Mouse (Mus musculus): ENCODE measurements around the gene Cd93. TPM values are rescaled to one million over a fixed set of nuclear protein-coding genes. Genes with fewer than 3 reads are reported as not detected.

Gene Cd93
- total RNA-seq (2021) = 1 to 10 TPM; 4.6 to 5.3 TPM
- long read RNA-seq, experiment 1 = 0 reads
- long read RNA-seq, experiment 2, partial matches to known transcripts = 0 of 2 reads
- long read RNA-seq, experiment 2, other reads (novel, unspliced or antisense) = 2 of 2 reads

DNA sequence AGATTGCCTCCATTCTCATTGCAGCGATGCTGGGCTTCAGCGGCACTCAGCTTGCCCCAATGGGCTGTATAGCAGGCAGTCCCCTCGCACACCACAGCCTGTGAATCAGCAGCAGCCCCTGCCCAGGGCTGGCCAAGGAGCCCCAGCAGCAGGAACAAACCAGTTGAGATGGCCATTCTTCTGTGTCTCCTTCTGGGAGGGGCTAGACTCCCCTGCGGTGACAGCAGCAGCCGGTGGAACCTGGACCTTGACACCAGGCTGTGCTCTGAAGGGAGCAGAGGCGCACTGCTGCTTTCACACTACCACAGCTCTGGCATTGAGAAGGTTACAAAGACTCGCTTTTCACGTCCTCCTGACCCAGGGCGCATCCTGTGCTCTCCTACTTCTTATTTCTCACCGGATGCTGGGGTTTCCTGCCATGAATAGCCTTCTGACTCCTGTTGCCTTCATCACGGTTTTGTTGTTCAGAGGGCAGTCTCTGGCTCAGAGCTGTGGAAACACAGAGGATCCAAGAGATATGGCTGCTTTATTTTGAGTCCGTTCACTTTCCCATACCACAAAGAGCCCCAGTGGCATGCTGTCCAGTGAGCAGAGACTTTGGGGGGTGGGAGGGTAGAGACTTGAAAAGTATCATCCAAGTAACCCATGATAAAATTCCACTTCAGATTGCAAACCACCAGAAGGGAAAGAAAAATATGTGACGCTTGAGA lies at the start of gene Cd93:
Cd93 (minus strand) TSS at position 315 of the 710 bp plus-strand sequence.
- no peak for DNase-seq (ENCODE audit: low spot score in 2 of 2)

DNA sequence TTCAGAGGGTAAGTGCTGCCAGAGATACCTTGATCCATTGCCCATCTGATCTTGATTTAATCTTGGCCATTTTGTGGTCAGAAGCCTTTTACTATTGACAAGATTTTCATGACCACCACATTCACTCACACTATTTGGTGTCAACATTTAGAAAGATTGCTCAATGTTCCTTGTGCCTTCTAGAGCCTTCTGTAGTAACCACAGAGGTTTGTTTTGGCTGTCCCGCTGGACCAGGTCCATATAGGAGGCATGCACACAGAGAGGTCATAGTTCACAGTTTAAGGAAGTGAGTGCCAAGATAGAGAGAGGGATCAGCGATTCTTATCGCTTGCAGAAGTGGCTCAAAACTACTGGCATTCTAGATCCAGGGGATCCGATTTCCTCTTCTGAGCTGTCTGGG lies 48.7 kb upstream of the Cd93 start:
- no peak for DNase-seq (ENCODE audit: low spot score in 2 of 2)

DNA sequence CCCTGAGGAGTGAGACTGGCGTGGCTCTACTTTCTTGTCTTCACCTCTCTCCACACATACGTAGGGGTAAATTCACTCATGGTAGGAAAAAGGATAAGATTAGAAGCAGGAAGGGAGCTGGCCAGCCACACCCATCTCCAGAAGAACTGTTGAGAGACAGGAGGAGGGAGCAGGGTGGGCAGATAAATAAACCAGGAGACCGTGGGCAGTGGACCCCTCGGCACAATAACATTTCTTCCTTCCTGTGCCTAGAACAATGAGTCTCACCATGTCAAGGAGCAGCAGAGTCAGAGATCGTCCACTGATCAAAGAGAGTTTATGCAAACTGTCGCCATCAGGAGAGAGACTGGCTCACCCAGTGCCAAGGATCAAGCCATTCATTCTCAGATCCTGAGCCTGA lies 46.8 kb upstream of the Cd93 start:
- no peak for DNase-seq (ENCODE audit: low spot score in 2 of 2)

DNA sequence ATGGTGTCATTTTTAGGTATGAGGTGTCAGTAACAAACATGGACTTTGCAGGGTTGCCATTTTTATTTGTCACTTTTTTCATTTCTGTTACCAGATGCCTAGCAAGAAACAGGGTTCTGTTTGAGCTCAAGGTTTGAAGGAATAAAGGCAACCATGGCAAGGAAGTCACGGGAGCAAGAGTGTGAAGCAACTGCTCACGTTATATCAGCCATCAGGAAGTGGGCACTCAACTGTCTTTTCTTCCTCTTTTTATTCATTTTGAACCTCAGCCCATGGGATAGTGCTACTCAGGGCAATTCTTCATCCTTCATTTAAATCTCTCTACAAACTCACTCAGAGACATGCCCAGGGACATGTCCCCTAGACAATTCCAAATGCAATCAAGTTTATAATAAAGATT lies 45.5 kb upstream of the Cd93 start:
- DNase-seq (ENCODE audit: low spot score in 2 of 2) = no peak

DNA sequence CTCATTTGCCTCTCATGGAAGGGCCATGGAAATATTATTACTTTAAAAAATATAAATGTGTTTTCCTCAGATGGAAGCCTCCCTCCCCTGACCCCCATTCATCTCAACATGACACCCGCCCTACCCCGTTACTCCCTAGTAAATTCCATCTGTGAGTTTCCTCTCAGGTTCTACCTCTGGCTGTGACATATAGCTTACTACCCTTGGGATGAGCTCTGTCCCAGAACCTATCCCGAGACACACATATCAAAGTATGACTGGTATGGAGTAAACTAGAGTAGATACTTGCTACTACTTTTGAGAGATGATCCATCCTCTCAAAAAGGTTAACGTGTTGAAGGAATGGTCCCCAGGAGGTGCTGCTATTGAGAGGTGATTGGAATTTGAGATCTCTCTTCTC lies 42.2 kb upstream of the Cd93 start:
- DNase-seq (ENCODE audit: low spot score in 2 of 2) = no peak

DNA sequence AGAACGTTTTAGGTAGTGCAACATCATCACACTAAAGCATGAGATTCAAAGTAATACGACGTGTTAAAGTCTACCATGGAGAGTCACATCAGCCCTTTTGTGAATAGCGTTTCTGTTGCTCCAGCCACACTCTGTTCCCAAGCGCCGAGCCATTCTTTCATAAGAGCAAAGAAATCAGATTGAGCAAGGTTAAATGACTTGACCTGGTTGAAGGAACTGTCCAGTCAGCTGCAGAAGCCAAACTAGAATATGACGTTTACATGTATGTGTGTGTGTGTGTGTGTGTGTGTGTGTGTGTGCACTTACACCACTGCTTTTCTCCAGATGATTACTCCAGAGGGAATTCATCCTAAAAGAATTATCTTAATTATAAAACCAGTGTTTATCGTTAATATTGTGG lies 37.0 kb upstream of the Cd93 start:
- no peak for DNase-seq (ENCODE audit: low spot score in 2 of 2)

DNA sequence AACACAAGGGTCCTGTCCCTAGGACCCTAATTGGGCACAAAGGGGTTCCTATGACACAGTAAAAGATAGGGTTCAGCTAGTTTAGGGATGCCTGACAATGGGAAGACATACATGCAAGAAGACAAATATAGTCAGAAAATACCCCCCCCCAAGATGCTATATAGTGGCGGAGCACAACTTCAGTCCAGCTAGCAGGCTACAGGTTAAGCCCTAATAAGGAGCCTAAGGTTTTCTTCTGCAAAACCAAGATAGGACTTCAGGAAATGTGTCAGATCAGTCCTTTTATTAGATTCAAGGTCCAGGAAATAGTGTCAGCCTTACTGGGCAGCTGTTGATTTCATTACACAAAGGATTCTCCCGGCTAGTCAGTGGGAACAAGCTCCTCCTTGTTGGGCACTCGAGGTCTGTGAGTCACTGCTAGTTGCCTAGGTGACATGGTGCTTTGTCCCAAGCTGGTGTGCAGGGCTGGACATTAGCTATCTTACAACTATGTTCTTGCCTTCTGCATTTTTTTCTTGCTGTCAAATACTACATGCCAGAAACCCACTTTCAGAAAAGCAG lies 34.9 kb upstream of the Cd93 start:
- DNase-seq (ENCODE audit: low spot score in 2 of 2) = no peak

DNA sequence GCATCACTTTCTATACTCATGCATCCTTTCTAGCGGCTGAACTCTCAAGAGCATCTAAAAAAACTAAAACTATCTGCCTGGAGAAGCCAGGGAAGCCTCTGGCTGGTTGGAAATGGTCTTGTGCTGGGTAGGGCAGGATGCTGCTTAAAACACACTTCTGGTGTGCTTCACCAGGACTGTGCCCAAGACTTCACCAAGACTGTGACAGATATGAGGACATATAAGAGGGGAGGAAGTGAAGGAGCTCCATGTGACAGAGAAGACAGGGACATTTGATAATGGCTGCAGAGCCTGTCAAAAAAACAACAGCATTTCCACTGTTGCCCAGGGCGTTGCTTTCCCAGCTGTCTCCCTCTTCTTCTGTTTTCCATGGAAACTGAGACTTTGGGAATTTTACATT lies 34.0 kb upstream of the Cd93 start:
- DNase-seq (ENCODE audit: low spot score in 2 of 2) = no peak

DNA sequence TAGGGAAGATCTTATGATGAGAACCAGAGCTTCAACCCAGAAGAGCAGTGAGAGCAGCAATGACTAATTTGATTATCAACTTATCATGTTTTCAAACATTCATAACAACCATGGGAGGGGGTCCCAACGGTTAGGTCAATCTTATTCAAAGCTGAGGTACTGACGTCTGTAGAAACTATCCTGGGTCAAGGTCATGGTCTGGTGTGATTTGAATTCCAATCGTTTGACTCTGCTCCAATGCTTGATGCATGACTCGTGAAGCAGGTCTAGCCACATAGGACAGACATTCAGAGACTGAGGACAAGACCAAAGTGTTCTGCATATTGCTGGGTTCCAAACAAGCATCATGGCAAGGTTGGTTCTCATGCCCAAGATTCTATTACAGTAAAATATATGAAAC lies 33.2 kb upstream of the Cd93 start:
- DNase-seq (ENCODE audit: low spot score in 2 of 2) = no peak

DNA sequence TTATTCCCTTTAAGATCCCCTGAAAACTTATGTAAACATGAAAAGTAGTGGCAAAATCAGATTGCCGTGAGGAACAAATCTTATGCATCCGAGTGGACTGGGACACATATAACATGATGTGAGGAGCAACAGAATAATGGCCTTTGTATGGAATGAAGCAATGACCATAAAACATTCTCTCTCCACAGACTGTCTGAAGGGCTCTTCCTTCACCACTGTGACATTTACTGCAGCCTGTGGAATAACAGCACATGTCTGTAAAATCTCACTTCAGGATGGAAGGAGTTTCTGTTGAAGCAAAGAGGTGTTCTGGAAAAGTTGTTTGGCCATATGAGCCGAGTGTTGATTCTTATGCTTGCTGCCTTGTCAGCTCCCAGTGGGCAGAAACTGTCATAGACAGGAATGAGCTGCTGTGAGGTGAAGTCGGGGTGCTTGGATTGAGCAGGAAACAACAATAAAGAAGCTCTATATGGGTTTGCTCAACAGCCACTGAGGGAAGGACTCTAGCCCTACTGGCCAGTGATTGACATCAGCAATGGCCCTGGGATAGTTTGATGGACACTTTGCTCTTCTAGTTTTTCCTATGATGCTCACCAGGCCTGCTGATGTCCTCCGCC lies 32.6 kb upstream of the Cd93 start:
- no peak for DNase-seq (ENCODE audit: low spot score in 2 of 2)

DNA sequence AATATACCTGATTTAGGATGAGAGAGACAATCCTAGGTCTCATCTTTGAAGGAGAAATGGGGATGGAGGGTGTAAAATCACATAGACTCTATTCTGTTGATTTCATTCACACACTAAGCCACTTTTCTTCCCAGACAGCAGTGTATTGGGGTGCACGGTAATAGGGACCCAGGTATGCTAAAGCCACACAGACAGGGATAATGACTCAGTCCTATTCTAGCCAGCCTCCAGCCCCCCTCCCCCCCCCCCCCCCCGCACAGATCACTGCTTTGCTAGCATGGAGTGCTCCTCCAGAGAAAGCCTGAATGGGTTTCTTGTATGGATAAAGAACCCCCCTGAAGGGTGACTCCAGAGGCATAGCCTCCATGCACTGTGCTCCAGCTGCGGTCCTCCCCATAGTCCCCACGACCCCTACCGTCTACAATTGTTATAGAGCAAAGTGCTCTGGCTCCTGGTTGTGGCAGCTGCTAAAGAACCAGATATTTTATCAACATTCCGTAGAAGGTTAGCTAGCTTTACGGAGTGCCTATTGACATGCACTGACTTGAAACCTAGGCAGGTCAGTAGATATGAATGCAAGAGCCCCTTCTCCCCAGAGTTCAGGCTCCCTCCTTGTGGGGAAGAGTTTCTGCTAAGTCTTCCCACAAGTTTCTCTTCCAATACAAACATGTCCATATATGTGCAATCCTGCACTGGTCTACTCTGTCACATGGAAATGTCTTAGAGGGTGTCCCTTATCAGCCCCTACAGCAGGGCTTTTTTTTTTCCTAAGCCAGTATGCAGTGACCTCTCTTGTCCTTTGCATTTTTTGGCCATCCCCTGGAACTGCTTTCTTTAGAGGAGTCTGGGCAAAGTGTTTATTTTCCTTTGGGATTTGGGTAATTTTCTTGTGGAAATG lies 26.2 kb upstream of the Cd93 start:
- DNase-seq (ENCODE audit: low spot score in 2 of 2) = no peak

DNA sequence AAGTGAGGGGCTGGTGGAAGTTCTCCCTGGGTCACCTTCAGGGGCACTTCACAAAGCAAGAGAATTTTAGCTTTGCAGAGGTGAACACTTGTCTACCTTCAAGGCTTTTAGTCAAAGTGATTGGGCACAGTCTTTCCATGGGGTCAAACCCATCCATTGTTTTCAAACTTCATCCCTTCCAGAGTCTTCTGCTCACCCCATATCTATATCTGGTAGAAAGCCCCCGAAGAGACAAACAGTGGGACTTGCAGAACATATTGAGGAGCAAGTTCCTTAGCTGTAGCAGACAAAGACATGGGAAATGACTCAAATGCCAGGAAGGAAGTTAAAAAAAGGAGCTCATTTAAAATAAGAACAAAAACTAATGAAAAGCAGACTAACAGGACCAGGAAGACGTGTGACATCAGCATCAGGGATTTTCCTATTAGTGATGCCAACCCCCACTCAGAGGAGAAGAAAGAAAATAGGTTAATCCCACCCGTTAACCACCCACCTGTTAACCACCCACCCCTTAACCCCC lies 24.6 kb upstream of the Cd93 start:
- no peak for DNase-seq (ENCODE audit: low spot score in 2 of 2)

DNA sequence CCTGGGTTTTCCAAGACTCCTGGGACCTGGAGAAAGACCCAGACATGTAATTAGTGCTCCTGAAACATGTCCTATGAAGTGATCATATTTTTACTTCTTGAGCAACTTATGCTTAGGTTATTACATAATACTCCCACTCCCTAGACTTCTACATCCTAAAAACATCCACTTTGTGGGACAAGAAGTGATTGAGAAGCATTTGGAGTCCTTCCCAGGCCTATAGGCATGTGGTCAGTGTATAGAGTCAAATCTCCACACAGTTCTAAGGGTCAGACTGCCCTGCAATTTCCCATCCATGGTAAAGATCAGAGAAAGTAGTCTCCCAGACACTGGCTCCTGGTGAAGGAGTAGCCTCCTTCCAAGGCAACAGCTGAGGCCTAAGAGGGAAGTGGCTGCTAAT lies 12.0 kb upstream of the Cd93 start:
- DNase-seq (ENCODE audit: low spot score in 2 of 2) = no peak

DNA sequence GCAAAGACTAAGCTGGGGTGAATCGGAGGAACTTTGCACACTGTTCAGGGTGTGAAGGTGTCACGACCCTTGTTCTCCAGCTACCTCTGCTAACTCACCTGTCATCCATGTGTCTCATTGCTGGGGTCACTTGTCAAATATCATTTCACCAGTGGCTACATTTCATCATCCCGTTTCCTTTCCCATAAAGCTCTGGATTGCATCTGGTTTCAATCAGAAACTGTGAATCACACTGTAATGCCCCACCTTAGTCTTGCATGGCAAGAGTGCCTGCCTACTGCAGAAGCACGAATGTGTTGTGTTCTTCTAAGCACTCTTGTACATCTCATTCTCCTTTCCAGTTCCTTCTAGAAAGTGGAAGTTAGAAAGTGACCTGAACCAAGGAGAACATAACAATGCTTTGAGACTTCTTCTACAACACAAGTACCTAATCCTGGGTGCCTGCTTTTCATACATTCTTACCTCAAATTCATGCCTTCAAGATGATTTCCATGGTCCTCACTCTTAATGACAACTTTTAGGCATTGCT lies 10.7 kb upstream of the Cd93 start:
- no peak for DNase-seq (ENCODE audit: low spot score in 2 of 2)

DNA sequence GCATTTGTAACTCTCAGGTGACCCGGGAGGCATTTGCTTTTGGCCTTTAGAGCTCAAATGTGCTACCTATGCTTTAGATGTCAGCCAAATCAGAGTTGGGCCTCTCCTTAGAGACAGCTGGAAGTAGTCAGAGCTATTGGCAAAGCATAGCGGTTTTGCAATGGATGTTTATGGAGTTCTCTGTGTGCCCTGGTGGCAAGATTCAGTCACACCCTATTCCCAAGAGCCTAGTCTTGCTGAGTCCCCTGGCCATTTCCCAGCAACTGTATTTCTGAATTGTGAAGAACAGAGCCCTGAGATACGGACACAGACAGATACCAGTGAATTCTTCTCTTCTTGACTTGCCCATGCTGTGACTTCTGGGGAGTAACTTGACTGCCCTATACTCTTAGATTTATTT lies 9.7 kb upstream of the Cd93 start:
- DNase-seq (ENCODE audit: low spot score in 2 of 2) = no peak

DNA sequence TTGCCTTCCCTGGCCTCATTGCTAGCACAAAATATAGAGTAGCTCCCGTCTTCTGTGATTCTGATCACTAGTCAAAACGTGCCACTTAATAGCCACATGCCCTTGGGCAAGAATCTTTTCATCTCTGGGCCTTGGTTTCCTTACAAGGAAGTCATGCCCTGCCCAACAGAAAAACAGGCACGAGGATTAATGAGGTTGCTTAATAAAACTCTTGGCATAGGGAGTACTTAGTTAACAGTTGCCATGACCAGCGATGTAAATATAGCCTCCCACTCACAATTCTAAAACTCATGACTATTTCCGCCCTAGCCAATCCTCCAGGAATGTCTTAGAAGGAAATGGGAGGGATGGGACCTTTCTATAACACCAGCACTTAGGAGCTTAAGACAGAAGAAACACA lies 8.1 kb upstream of the Cd93 start:
- no peak for DNase-seq (ENCODE audit: low spot score in 2 of 2)

DNA sequence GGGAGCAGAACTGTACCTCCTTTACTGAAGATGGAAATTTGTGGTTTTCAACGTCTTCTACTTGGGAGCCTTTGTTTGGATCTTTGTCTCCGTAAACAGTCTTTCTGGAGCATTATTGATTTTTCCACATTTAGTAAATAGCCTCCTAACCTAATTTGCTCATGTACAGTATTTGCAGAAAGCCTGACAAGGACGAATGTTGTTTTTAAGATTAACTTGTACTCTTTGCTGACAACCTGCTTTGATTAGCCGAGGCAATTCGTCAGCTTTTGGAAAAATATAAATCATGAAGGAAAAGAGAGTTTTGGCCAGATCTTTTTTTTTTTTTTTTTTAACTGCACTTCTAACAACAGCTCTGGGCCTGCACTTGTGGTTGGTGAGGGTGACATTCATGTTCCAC lies 7.3 kb upstream of the Cd93 start:
- no peak for DNase-seq (ENCODE audit: low spot score in 2 of 2)

DNA sequence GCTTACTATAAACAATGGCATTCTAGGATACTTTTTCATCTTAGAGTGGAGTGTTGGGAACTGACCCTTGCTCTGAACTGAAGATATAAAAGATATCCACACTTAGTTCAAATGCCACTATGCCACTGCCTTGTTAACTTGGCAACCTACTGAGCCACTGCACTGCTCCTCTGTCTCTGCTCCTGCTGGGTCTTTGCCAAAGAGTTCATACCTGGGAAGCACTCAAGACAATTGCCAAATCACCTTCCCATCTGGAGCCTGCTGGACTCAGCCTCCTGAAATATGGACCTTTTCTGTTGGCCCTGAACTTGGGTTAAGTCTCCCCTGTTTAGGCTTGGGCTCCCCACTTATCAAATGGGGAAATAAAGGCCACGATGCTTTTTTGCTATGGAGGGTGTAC lies 6.3 kb upstream of the Cd93 start:
- no peak for DNase-seq (ENCODE audit: low spot score in 2 of 2)

DNA sequence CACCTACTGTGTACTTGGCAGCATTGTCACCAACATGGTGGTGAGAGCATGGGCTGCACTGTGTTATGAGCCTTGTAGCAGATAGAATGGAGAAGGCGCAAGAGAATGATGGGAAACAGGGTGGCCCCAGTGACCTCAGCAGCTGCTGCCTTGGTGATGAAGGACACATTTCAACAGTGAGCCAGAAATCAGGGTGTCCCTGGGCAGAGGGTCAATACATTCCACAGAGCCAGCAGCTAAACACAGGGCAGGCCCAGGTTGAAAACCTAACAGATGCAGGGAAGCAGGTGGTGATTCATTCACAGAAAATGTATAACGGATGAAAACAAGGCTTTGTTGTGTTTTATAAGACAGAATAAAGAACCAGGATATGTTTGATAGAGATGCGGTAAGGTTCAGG lies 3.1 kb upstream of the Cd93 start:
- DNase-seq (ENCODE audit: low spot score in 2 of 2) = no peak

DNA sequence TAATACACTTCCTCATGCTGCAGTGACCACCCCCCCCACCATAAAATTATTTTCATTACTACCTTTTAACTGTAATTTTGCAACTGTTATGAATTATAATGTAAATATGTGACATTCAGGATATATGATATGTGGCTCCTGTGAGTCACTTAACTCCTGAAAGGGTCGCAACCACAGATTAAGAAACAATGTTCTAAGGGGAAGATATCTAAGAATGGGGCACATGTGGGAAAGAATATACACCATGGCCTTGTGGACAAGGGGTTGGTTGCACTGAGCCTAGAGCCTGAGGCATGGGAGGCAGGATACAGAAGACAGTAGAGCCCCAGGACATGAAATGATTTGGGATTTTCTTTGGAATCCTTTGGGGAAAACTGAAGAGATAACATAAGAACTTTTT lies 2.3 kb upstream of the Cd93 start:
- no peak for DNase-seq (ENCODE audit: low spot score in 2 of 2)

DNA sequence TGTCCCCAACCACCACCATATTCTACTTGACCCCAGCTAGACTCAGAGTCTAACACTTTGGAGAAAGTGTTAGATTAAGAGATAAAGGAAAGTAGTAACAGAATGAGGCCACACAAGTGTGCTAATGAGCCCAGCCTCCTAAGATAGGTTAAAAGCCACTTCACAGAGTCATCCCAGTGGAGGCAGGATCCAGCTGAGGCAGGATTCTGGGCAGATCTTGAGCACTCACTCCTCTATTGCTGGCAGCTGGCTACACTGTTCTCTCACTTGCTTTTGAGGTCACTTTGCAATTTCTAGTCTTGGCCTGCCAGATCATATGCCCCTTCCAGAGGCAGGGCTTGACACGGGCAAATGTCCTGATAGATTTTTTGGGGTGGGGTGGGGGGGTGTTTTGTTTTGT lies 1.1 kb upstream of the Cd93 start:
- no peak for DNase-seq (ENCODE audit: low spot score in 2 of 2)

All from left cerebral cortex, adult 18-20 months (tissue).